Mouse (Mus musculus): ENCODE measurements around the gene Crxos.
A peak's percentile ranks its signal among the peaks of the same experiment; 100 is the strongest.

The Crxos gene

GRCm38 (mm10) chr7:15921796-15922195 is 39.4 kb downstream of the Crxos start:
- DNase-seq (ENCODE audit: low read depth) = peak; percentile 87

- DNase-seq (ENCODE audit: low read depth) = peak; percentile 97
Observed at GRCm38 (mm10) chr7:15922220-15922773, 39.9 kb downstream of the Crxos start, which contains the start of gene Selenow. TSS of gene Selenow (minus strand) at chr7:15922402.

GRCm38 (mm10) chr7:15929910-15930309 is 47.5 kb downstream of the Crxos start:
- peak; percentile 78 for DNase-seq (ENCODE audit: low read depth)

- DNase-seq (ENCODE audit: low read depth) = peak; percentile 50
Observed at GRCm38 (mm10) chr7:15930543-15930942, 48.1 kb downstream of the Crxos start.

- DNase-seq (ENCODE audit: low read depth) = no peak
Observed at GRCm38 (mm10) chr7:15931635-15932034, 49.2 kb downstream of the Crxos start.

- DNase-seq (ENCODE audit: low read depth) = no peak
Observed at GRCm38 (mm10) chr7:15933437-15934359, 51.3 kb downstream of the Crxos start.

- DNase-seq (ENCODE audit: low read depth) = no peak
Observed at GRCm38 (mm10) chr7:15937491-15937890, 55.1 kb downstream of the Crxos start.

GRCm38 (mm10) chr7:15938621-15939020 is 56.2 kb downstream of the Crxos start:
- no peak for DNase-seq (ENCODE audit: low read depth)

- no peak for DNase-seq (ENCODE audit: low read depth)
Observed at GRCm38 (mm10) chr7:15944311-15944710, 61.9 kb downstream of the Crxos start.

GRCm38 (mm10) chr7:15945211-15945610 is 62.8 kb downstream of the Crxos start:
- DNase-seq (ENCODE audit: low read depth) = no peak

- DNase-seq (ENCODE audit: low read depth) = peak; percentile 99
Observed at GRCm38 (mm10) chr7:15945721-15946536, 63.5 kb downstream of the Crxos start, which contains the start of gene Nop53. TSS of gene Nop53 (minus strand) at chr7:15946074.

- DNase-seq (ENCODE audit: low read depth) = no peak
Observed at GRCm38 (mm10) chr7:15947653-15948260, 65.3 kb downstream of the Crxos start.

- DNase-seq (ENCODE audit: low read depth) = peak; percentile 93
Observed at GRCm38 (mm10) chr7:15948381-15948941, 66.0 kb downstream of the Crxos start.

- DNase-seq (ENCODE audit: low read depth) = peak; percentile 78
Observed at GRCm38 (mm10) chr7:15949216-15949790, 66.9 kb downstream of the Crxos start.

GRCm38 (mm10) chr7:15950008-15950407 is 67.6 kb downstream of the Crxos start:
- DNase-seq (ENCODE audit: low read depth) = no peak

- DNase-seq (ENCODE audit: low read depth) = no peak
Observed at GRCm38 (mm10) chr7:15952416-15952815, 70.0 kb downstream of the Crxos start.
